Mouse (Mus musculus): ENCODE results near the gene Aldh3b2.
"Not testable (repeated sequence)": the region's sequence is repeated elsewhere in the genome, so short reads cannot be mapped to it uniquely, and the experiment has no call there.

Gene Aldh3b2

GRCm38 (mm10) chr19:3947813-3948212, 24.3 kb upstream of the Aldh3b2 start:
- DNase-seq (ENCODE audit: low spot score in 2 of 2), result no peak

DNA sequence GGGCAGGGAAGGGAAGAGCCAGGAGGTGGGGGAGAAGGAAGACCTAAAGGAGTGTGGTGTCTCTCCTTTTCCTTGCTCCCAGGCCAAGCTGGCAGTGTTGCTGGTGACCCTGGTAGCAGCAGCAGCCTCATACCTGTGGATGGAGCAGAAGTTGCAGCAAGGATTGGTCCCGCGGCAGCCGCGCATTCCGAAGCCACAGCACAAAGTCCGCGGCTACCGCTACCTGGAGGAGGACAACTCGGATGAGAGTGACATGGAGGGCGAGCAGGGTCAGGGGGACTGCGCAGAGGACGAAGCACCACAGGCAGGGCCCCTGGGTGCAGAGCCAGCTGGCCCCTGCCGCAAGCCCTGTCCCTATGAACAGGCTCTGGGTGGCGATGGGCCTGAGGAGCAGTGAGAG, 23.6 kb upstream of the Aldh3b2 start:
- DNase-seq (ENCODE audit: low spot score in 2 of 2), result no peak

GRCm38 (mm10) chr19:3950331-3950730, 21.8 kb upstream of the Aldh3b2 start:
- no peak for DNase-seq (ENCODE audit: low spot score in 2 of 2)

DNA sequence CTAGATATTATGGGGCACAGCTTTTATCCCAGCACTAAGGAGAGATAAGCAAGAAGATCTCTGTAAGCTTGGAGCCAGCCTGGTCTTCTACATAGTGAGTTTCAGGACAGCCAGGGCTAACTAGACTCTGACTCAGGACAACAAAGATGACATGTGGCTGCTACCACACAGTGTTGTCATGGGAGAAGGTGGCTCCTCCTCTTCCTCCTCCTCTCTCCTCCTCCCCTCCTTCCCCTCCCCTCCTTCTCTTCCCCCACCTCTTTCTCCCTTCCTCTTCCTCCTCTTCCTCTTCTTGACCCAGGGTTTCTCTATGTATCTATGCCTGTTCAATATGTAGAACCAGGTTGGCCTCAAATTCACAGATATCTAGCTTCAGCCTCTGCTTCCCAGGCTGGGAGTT, 20.7 kb upstream of the Aldh3b2 start:
- no peak for DNase-seq (ENCODE audit: low spot score in 2 of 2)

DNA sequence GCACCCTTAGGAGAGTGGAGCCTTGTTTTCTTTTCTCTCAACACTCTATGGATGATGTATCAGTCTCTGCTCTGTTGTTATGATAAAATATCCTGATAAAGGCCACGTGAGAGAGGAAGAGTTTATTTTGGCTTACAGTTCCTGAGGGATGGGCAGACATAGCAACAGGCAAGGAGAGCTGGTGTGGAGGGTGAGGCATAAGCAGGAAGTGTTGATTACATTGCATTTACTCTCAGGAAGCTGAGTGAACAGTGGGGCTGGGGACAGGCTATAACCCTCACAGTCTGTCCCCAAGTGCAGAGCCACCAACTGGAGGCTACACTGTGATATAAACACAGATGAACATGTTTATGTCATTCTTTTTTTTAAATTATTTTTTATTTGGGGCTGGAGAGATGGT, 20.0 kb upstream of the Aldh3b2 start:
- no peak for DNase-seq (ENCODE audit: low spot score in 2 of 2)

GRCm38 (mm10) chr19:3955033-3955432, 17.1 kb upstream of the Aldh3b2 start:
- no peak for DNase-seq (ENCODE audit: low spot score in 2 of 2)

DNA sequence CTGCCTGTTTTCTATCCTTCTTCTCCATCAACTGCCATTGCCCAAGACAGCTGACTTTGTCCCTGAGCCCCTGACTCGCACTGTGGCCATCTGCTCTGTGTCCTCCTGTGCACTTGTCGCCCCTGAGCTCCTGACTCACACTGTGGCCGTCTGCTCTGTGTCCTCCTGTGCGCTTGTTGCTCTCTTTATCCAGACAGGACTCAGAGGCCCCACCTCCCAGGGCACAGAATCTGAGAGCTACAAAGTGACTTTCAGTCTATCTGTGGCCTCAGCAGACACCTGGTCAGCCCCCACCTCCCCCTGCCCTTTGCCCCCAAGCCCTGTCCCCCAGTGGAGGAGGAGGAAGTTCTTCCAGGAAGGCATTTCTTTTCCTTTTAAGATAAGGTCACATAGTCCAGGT, 16.3 kb upstream of the Aldh3b2 start:
- no peak for DNase-seq (ENCODE audit: low spot score in 2 of 2)

DNA sequence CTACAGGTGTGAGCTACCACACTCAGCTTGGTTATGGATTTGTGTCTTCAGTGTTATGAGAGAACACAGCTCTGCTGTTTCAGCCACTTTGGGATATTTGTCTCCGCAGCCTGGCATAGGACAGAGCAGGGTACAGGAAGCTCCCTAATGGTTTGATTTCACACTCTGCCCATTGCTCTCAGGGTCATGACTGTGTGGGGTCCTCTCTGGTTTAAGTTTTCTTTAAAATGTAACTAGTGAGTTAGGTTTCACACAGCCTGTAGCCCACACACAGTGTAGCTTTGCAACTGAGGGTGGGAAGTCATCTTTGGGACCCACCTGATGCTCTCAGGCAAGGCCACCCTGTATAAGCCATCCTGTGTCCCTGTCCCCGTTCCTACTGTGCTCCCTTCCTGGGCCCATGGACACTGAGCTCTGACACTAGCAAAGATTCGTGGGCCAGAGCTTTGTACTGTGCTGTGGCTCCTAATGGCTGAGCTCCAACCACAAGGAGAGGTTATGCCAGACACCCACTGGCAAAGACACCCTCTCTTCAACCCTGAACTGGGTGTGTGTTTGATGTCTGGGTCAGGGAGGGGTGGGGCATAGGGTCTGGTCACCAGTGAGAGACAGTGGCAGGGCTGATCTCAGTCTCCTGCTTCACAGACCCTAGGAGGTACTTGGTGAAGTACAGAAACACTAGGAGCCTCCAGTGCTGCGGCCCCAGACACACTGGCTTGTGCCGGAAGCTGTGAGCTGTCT, 14.7 kb upstream of the Aldh3b2 start:
- not testable (repeated sequence) for DNase-seq (ENCODE audit: low spot score in 2 of 2)

- DNase-seq (ENCODE audit: low spot score in 2 of 2), result no peak
Observed at GRCm38 (mm10) chr19:3958470-3958869, 13.7 kb upstream of the Aldh3b2 start, which contains the start of gene Aldh3b3. Gene Aldh3b3, plus strand, starts transcription at chr19:3958645.

DNA sequence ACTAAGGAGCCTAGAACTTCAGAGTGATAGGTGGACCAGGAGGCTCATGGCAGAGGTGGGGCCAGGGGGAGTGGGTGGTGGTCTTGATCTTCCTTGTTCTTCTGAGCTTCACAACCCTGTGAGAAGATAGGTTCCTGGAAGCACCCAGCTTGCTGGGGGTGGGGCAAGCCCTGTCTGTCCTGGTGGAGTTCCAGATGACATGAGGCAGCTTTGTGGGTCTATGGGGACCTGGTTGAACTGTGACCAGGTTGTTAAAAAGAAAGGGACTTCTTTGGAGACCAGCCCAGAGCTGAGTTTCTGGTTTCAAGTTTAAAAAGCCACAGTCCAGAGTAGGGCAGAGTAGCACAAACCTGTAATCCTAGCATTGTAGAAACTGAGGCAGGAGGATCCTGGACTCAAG, 13.1 kb upstream of the Aldh3b2 start:
- DNase-seq (ENCODE audit: low spot score in 2 of 2), result no peak

DNA sequence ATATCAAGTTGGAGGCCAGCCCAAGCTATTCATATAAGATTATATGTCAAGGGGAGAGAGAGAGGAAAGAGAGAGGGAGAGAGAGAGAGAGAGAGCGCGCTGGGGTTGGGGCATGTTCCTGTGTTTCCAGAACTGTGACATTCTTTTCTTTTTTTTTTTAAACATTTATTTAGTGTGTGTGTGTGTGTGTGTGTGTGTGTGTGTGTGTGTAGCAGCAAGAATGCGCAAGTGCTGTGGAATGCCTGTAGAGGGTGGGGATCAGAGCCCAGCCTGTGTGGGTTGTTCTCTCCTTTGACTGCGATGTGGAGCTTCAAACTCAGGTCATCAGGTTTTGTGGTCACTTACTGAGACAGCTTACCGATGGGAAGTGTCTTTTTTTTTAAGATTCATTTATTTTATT, 11.9 kb upstream of the Aldh3b2 start:
- DNase-seq (ENCODE audit: low spot score in 2 of 2), result no peak

- not testable (repeated sequence) for DNase-seq (ENCODE audit: low spot score in 2 of 2)
Observed at GRCm38 (mm10) chr19:3961805-3962204, 10.3 kb upstream of the Aldh3b2 start.

DNA sequence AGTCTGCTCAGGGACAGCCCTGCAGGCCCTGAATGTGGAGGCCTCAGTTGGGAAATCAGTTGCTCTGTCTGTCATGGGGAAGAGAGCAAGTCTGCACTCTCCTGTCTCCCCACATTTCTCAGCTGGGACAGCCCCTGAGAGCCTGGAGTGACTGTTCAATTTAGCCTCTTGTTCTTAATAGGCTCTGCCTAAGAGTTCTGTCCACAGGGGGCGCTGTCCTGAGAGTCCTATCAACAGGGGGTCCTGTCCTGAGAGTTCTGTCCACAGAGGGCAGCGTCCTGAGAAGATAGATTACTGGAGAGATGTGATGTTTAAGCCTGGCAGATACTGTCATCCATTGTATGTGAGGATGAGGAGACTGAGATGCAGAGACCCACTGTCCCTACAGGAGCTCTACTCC, 9.7 kb upstream of the Aldh3b2 start:
- DNase-seq (ENCODE audit: low spot score in 2 of 2), result no peak

GRCm38 (mm10) chr19:3964030-3964429, 8.1 kb upstream of the Aldh3b2 start:
- no peak for DNase-seq (ENCODE audit: low spot score in 2 of 2)

- DNase-seq (ENCODE audit: low spot score in 2 of 2), result no peak
Observed at GRCm38 (mm10) chr19:3966330-3967075, 5.6 kb upstream of the Aldh3b2 start.

DNA sequence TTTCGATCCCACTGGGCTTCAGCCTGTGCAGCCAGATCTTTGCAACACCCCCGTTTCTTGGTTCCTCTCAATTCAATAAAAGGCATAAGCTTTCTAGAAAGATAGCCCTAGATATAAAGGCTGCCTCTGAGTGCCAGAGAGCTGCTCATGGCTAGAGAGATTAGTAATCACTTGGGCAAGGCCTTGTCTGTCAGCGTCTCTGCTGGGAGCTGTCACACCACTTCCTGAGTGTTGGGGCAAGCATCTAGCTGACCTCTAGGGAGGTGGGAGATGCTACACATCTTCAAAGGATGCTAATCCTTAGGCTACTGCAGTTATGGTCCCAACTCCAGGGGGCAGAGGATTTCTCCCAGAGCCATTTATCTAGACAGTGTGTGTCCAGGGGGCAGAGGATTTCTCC, 4.9 kb upstream of the Aldh3b2 start:
- DNase-seq (ENCODE audit: low spot score in 2 of 2), result no peak

DNA sequence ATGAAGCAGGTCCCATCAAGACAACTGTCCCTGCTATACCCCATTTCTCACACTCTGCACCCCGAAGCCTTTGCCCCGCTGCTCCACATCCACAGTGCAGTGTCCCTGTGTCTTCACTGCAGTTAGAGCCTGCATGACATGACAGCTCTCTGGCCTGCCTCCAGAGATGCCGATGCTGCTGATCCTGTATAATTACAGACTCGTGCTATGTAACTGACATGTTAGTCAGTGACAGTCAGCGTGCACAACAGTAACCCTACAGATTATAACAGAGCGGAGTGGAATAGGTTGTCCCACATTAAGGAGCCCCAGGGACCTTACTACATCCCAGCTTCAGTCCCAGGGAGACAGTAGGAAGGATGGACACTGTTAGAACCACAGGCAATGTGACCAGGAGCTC, 2.5 kb downstream of the Aldh3b2 start:
- DNase-seq (ENCODE audit: low spot score in 2 of 2), result not testable (repeated sequence)

- DNase-seq (ENCODE audit: low spot score in 2 of 2), result peak in 1 of 2 experiments; percentile 20
Observed at GRCm38 (mm10) chr19:3975866-3976265, 3.7 kb downstream of the Aldh3b2 start.

DNA sequence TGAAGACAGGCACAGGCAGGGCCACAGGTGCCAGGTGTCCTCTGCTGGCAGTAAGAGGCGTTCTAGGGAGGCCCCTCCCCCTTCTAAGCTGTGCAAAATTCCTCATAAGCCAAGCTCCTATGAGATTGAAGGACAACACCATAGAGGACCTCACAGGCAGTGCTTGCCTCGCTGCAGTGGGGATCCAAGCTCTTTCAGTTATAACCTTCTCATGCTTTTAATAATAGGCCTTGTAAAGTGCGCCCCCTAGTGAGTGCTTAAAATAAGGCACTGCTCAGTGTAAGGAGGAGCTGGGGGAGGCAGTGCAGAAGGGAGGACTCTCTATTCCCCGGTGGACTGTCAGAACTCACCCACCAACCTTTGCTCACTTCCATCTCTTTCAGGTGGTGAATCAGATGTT, 8.2 kb downstream of the Aldh3b2 start:
- DNase-seq (ENCODE audit: low spot score in 2 of 2), result peak; percentile 75 to 80

DNA sequence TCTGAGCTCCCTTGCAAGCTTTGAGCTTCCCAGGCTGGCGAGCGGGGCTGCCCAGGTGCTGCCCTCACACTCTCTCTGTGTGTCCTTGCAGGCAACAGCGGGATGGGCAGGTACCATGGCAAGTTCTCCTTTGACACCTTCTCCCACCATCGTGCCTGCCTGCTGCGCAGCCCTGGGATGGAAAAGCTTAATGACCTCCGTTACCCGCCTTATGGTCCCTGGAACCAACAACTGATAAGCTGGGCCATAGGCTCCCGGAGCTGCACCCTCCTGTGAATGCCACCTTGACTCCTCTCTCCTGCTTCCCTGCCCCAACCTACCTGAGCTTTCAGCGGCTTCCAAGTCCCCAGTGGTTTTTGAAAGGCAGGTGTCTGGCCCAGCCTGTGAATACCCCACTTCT, 8.8 kb downstream of the Aldh3b2 start:
- no peak for DNase-seq (ENCODE audit: low spot score in 2 of 2)

DNA sequence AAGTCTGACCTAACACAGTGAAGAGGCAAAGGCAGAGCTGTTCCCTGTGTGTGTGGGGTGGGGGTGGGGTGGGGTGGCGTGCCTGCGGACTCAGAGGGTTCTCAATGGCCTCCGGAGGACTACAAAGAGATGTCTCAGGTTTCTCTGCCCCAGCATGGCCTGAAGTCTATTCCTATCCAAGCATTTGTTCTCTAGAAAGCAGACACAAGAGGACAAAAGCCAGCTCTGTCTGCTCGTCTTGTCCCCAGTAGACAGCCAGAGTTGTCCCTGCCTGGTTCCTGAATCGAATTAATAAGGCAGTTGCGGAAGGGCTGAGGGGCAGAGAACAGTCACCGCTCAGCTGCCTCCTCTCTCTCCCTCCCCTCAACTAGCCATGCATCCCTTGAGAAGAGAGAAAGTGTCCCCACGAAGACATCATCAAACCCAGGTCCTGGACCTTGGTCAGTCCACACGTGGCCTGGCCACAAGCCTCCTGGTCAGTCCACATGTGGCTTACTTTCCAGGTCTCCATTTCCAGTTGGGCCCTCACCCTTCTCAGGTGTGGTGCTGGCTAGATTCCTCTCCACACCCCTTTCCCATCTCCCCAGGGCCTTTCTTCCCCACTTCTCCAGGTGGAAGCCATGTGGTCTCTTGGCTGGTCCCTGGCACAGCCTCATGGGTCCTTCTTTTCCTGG, 11.5 kb downstream of the Aldh3b2 start:
- DNase-seq (ENCODE audit: low spot score in 2 of 2), result no peak

DNA sequence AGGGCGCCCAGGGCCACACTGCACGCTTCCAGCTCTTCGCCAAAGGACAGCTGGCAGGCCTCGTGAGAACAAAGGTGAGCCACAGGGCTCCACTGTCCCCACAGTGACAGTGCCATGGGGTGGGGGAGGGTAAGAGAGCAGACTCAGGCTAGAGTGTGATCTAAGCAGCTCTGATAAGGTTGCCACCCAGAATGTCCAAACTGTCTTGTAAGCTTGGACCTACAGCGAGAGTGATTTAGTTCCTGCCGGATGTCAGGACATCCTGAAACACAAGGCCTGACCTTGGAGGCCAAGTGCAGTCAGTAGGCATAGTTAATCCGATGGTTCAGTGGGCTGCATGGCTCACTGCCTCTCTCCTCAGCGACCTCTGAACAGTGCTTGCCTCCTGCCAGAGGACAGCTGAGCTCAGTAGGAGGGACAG, 13.1 kb downstream of the Aldh3b2 start:
- DNase-seq (ENCODE audit: low spot score in 2 of 2), result no peak

- DNase-seq (ENCODE audit: low spot score in 2 of 2), result no peak
Observed at GRCm38 (mm10) chr19:3986334-3986733, 14.2 kb downstream of the Aldh3b2 start, which contains the start of gene Acy3. Gene Acy3, plus strand, starts transcription at chr19:3986570.
